Mouse (Mus musculus) adrenal gland, adult 8-10 months (tissue): ENCODE results near the gene Cadm2. TPM values are rescaled to one million over a fixed set of nuclear protein-coding genes. Genes with fewer than 3 reads are reported as not detected.

Source experiments
- DNase-seq: peaks from one replicate; pipeline ENCODE4 v3.0.0; 2022
- total RNA-seq, 4 experiments: library from RNA; stranded (reverse); gene quantifications; 2 replicates each; pipeline ENCODE4 v1.2.4; 2022

The Cadm2 gene
- total RNA-seq, 4 experiments from 2014 or later, result 0.81 to 1.7 (median 1.1) TPM

- no peak for DNase-seq
Measured at GRCm38 (mm10) chr16:67509079-67509478, 111.6 kb downstream of the Cadm2 start.

- no peak for DNase-seq
Measured at GRCm38 (mm10) chr16:67482542-67482941, 138.2 kb downstream of the Cadm2 start.

- DNase-seq, result no peak
Measured at GRCm38 (mm10) chr16:67467041-67467440, 153.7 kb downstream of the Cadm2 start.

- DNase-seq, result no peak
Measured at GRCm38 (mm10) chr16:67436301-67436700, 184.4 kb downstream of the Cadm2 start.

- DNase-seq, result no peak
Measured at GRCm38 (mm10) chr16:67425371-67425770, 195.3 kb downstream of the Cadm2 start.

GRCm38 (mm10) chr16:67410926-67411325 lies 209.8 kb downstream of the Cadm2 start:
- DNase-seq, result no peak

GRCm38 (mm10) chr16:67410482-67410881 lies 210.2 kb downstream of the Cadm2 start:
- no peak for DNase-seq

GRCm38 (mm10) chr16:67367745-67368144 lies 253.0 kb downstream of the Cadm2 start:
- no peak for DNase-seq

- DNase-seq, result no peak
Measured at GRCm38 (mm10) chr16:67348011-67348410, 272.7 kb downstream of the Cadm2 start.

- no peak for DNase-seq
Measured at GRCm38 (mm10) chr16:67347561-67347960, 273.1 kb downstream of the Cadm2 start.

GRCm38 (mm10) chr16:67346621-67347290 lies 274.0 kb downstream of the Cadm2 start:
- DNase-seq, result no peak

GRCm38 (mm10) chr16:67344194-67344593 lies 276.5 kb downstream of the Cadm2 start:
- DNase-seq, result no peak

GRCm38 (mm10) chr16:67311033-67311432 lies 309.7 kb downstream of the Cadm2 start:
- no peak for DNase-seq

- DNase-seq, result no peak
Measured at GRCm38 (mm10) chr16:67284664-67285063, 336.0 kb downstream of the Cadm2 start.

- no peak for DNase-seq
Measured at GRCm38 (mm10) chr16:67243598-67243997, 377.1 kb downstream of the Cadm2 start.

GRCm38 (mm10) chr16:67234862-67235261 lies 385.8 kb downstream of the Cadm2 start:
- DNase-seq, result no peak

- no peak for DNase-seq
Measured at GRCm38 (mm10) chr16:67226696-67227095, 394.0 kb downstream of the Cadm2 start.

GRCm38 (mm10) chr16:67203329-67203728 lies 417.4 kb downstream of the Cadm2 start:
- no peak for DNase-seq

GRCm38 (mm10) chr16:67192852-67193415 lies 427.8 kb downstream of the Cadm2 start:
- no peak for DNase-seq

GRCm38 (mm10) chr16:67192395-67192794 lies 428.3 kb downstream of the Cadm2 start:
- no peak for DNase-seq

- no peak for DNase-seq
Measured at GRCm38 (mm10) chr16:67186322-67186721, 434.4 kb downstream of the Cadm2 start.

- no peak for DNase-seq
Measured at GRCm38 (mm10) chr16:67182958-67183357, 437.8 kb downstream of the Cadm2 start.

- DNase-seq, result no peak
Measured at GRCm38 (mm10) chr16:67175386-67175785, 445.3 kb downstream of the Cadm2 start.

- no peak for DNase-seq
Measured at GRCm38 (mm10) chr16:67162211-67162790, 458.4 kb downstream of the Cadm2 start.
